In genomic region chr14:78849961-78850578, GRCm38 (mm10) we compare ENCODE assay signal across 8 mouse cellular contexts. TPM values are rescaled to one million over a fixed set of nuclear protein-coding genes. Genes with fewer than 3 reads are reported as not detected.
DNase-seq lines count a peak whose midpoint lies in the region; ATAC-seq lines count a peak whose summit lies in the region.

No protein-coding gene starts in this region.

- no peaks in the 10 kb centered on the region for H3K27me3 ChIP-seq in lung, embryonic 15.5 days
- H3K27me3 ChIP-seq in embryonic facial prominence, embryonic 11.5 days (ENCODE audit: control insufficient read depth, insufficient read depth, low read length), result no peaks in the 10 kb centered on the region
- H3K27me3 ChIP-seq in intestine, embryonic 16.5 days (replicated peaks; ENCODE audit: control insufficient read depth, insufficient read depth, low read length), result no peaks in the 10 kb centered on the region
- H3K27me3 ChIP-seq in neural tube, embryonic 15.5 days (replicated peaks), result no peaks in the 10 kb centered on the region

- DNase-seq in lung, postnatal 10 days, result no peak
- DNase-seq in embryonic facial prominence, embryonic 11.5 days (ENCODE audit: low spot score), result peak; percentile 31
- DNase-seq in cerebellum, postnatal 25 days, result no peak
- no peak for DNase-seq in ovary, postnatal 36 days (ENCODE audit: low spot score)
- no peak for DNase-seq in adrenal gland, adult 8-10 months

- peak overlapping the region; percentile 63 for H3K4me3 ChIP-seq in lung, embryonic 15.5 days
- no peak overlapping the region for H3K4me3 ChIP-seq in embryonic facial prominence, embryonic 11.5 days (ENCODE audit: low read depth, low read length)
- no peak overlapping the region for H3K4me3 ChIP-seq in intestine, embryonic 16.5 days (ENCODE audit: low read length)
- peak overlapping the region; percentile 74; the same call in 1 of the 2 replicates for H3K4me3 ChIP-seq in neural tube, embryonic 15.5 days (replicated peaks)

- H3K4me2 ChIP-seq in lung, embryonic 15.5 days, result peak overlapping the region; percentile 63
- no peak overlapping the region for H3K4me2 ChIP-seq in embryonic facial prominence, embryonic 11.5 days (ENCODE audit: low read depth, low read length)
- peak overlapping the region; percentile 87 for H3K4me2 ChIP-seq in intestine, embryonic 16.5 days (ENCODE audit: low read depth, low read length)
- peak overlapping the region; percentile 66 for H3K4me2 ChIP-seq in neural tube, embryonic 15.5 days

- no peak overlapping the region for H3K27ac ChIP-seq in lung, embryonic 15.5 days
- H3K27ac ChIP-seq in embryonic facial prominence, embryonic 11.5 days (replicated peaks; ENCODE audit: low read depth, low read length), result no peak overlapping the region
- H3K27ac ChIP-seq in intestine, embryonic 16.5 days (ENCODE audit: low read length), result no peak overlapping the region
- H3K27ac ChIP-seq in neural tube, embryonic 15.5 days (replicated peaks), result no peak overlapping the region

- no peaks in the 10 kb centered on the region for H3K36me3 ChIP-seq in lung, embryonic 15.5 days
- H3K36me3 ChIP-seq in embryonic facial prominence, embryonic 11.5 days (replicated peaks; ENCODE audit: control insufficient read depth, insufficient read depth, low read depth, low read length), result no peaks in the 10 kb centered on the region
- no peaks in the 10 kb centered on the region for H3K36me3 ChIP-seq in intestine, embryonic 16.5 days (ENCODE audit: control insufficient read depth, insufficient read depth, low read length)
- no peaks in the 10 kb centered on the region for H3K36me3 ChIP-seq in neural tube, embryonic 15.5 days

- ATAC-seq in lung, embryonic 15.5 days (ENCODE audit: borderline replicate concordance, extremely low read depth, low FRiP score, low TSS enrichment), result no peak
- no peak for ATAC-seq in embryonic facial prominence, embryonic 11.5 days (replicated peaks; ENCODE audit: insufficient number of reproducible peaks, low FRiP score, low TSS enrichment, low read depth)
- no peak for ATAC-seq in intestine, embryonic 16.5 days
- no peak for ATAC-seq in neural tube, embryonic 15.5 days (ENCODE audit: low FRiP score)

- no peaks in the 10 kb centered on the region for H3K9me3 ChIP-seq in lung, embryonic 15.5 days
- no peaks in the 10 kb centered on the region for H3K9me3 ChIP-seq in embryonic facial prominence, embryonic 11.5 days (replicated peaks; ENCODE audit: control insufficient read depth, low read length)
- no peaks in the 10 kb centered on the region for H3K9me3 ChIP-seq in intestine, embryonic 16.5 days (ENCODE audit: control insufficient read depth, low read length)
- H3K9me3 ChIP-seq in neural tube, embryonic 15.5 days (replicated peaks), result no peaks in the 10 kb centered on the region

- 30% methylated on average over 5 of the region's 5 CpGs for WGBS in lung, embryonic 15.5 days
- 58% methylated on average over 5 of the region's 5 CpGs for WGBS in embryonic facial prominence, embryonic 11.5 days
- WGBS in intestine, embryonic 16.5 days, result 39% methylated on average over 5 of the region's 5 CpGs
- 48% methylated on average over 5 of the region's 5 CpGs for WGBS in neural tube, embryonic 15.5 days

- H3K9ac ChIP-seq in lung, embryonic 15.5 days, result no peak overlapping the region
- H3K9ac ChIP-seq in embryonic facial prominence, embryonic 11.5 days (replicated peaks; ENCODE audit: low read length), result no peak overlapping the region
- peak overlapping the region; percentile 97; the same call in 1 of the 2 replicates for H3K9ac ChIP-seq in intestine, embryonic 16.5 days (ENCODE audit: low read depth, low read length)
- no peak overlapping the region for H3K9ac ChIP-seq in neural tube, embryonic 15.5 days (replicated peaks)

- H3K4me1 ChIP-seq in lung, embryonic 15.5 days, result peaks cover 19% of the 10 kb centered on the region
- H3K4me1 ChIP-seq in embryonic facial prominence, embryonic 11.5 days (ENCODE audit: control insufficient read depth, insufficient read depth, low read length), result no peaks in the 10 kb centered on the region
- H3K4me1 ChIP-seq in intestine, embryonic 16.5 days (ENCODE audit: control insufficient read depth, insufficient read depth, low read length), result peaks cover 11% of the 10 kb centered on the region
- H3K4me1 ChIP-seq in neural tube, embryonic 15.5 days, result peaks cover 25% of the 10 kb centered on the region

RNA-seq across cellular contexts. Expression of gene Vwa8, which starts 1.2 kb away (rescaled TPM):
- polyA plus RNA-seq in lung, embryonic 15.5 days (2015; fragmentation: Nextera tagmentation; extraction: Ambion mirVana), result 10.3 TPM in 2 replicates
- 8.1 and 8.7 TPM in 2 replicates for polyA plus RNA-seq in embryonic facial prominence, embryonic 11.5 days (2014; fragmentation: Nextera tagmentation; extraction: Ambion mirVana)
- 13.9 and 16.6 TPM in 2 replicates for polyA plus RNA-seq in intestine, embryonic 16.5 days (2015; fragmentation: Nextera tagmentation; extraction: Ambion mirVana)
- 7.5 and 9.7 TPM in 2 replicates for polyA plus RNA-seq in neural tube, embryonic 15.5 days (2015; fragmentation: Nextera tagmentation; extraction: Ambion mirVana)
- 100 to 1,000 TPM; 165 to 179 (median 171) TPM for total RNA-seq in adrenal gland, adult 8-10 months (2022)

Comparison
In these comparisons a context has a peak if more than half of its experiments do, and no peak if none do; other contexts are left out.
1. H3K4me3 ChIP-seq: peak in lung, embryonic 15.5 days (single experiment) and neural tube, embryonic 15.5 days (single experiment); none in embryonic facial prominence, embryonic 11.5 days (single experiment) and intestine, embryonic 16.5 days (single experiment).